Mouse (Mus musculus) heart, adult 11 months (tissue): Measurements from ENCODE around the gene Ergic1.

Source experiments
- DNase-seq: peaks from one replicate; pipeline ENCODE4 v3.0.0; 2022

The Ergic1 gene

DNA sequence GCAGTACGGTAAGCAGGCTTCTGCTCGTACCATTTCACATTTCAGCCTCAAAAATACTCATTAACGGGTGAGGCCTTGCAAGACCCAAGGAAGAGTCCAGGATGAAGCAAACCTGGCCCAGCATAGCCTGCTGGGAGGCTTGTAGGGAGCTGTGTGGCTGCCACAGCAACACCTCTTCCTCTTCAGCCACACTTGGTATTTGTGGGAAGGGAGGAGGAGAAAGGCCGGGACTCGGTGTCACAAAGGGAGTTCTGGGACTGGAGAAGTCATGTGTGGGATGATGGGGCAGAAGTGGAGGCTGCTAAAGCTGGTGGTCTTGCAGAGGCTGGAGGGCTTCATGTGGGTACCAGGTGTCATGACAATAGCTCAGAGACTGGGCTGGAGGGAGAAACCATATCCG is 40.2 kb downstream of the Ergic1 start:
- DNase-seq, result no peak

DNA sequence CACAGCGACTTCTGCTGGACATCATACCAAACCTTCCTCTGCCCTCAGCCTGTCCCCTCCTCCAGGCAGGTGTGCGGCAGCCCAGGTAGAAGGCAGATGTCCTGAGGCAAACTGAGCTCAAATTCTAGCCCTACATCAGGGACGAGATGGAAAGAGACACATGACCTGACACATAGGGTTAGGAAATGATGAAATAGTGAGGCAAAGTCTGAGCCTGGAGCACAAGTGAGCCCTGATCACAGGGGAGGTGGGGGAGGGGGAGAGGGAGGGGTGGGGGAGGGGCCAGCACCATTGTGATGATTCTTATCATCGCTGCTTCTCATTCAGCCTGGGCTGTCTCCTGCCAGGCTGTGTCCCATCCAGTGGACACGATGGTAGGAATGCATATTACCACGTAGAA is 40.6 kb downstream of the Ergic1 start:
- DNase-seq, result peak; percentile 91

- DNase-seq, result peak; percentile 98
Measured at GRCm38 (mm10) chr17:26602371-26602885, 41.1 kb downstream of the Ergic1 start.

GRCm38 (mm10) chr17:26603311-26603710 is 42.0 kb downstream of the Ergic1 start:
- DNase-seq, result no peak

- peak; percentile 95 for DNase-seq
Measured at GRCm38 (mm10) chr17:26605636-26606035, 44.3 kb downstream of the Ergic1 start.

DNA sequence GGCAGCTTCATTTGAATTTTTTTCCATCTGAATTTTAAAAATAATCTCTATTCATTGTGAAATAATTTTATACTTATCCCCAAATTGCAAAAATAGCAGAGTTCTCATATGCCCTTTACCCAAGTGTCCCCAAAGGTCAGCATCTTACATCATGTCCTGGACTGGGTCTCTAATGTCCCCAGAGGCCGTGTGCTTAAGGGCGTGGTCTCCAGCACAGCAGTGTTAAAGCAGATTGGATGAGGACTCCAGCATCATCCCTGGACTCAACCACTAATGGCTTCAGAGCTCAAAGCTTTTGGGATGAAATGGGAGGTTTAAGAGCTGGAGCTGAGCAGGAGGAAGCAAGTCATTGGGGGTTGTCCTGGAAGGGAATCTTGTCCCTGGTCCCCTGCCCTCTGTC is 45.2 kb downstream of the Ergic1 start:
- DNase-seq, result peak; percentile 98

- peak; percentile 88 for DNase-seq
Measured at GRCm38 (mm10) chr17:26608348-26608747, 47.1 kb downstream of the Ergic1 start.

DNA sequence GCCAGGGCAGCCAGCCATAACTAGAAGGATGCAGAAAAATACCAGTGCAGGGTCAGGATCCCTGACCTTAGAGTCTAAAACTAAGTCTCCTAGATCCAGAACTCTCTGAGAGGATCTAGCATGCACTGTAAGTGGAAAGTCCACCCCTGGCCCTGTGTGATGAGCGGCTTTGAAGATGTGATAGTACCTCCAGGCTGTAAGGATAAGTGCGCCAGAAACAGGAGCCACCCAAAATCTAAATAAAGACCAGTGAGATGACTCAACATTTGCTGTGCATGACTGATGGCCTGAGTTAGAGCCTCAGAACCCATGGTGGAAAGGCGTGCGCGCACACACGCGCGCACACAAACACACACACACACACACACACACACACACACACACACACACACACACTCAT is 47.6 kb downstream of the Ergic1 start:
- DNase-seq, result no peak

DNA sequence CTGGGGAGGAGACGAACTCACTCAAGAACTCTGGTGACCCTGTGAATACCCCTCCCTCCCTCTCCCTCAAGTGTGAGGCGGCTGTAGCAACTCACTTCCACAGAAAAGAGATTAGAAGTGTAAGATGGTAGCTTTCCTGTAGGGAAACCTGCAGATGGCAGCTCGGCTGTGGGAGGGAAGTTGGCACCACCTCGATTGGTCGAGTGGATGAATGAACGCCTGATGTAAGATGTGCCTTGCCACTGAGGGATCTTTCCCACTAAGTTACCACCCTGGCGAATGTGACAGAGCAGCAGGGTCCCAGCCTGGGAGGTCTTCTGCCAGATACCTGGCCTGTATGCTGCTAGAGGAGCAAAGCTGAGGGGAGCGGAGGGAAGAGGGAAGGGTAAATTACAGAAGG is 48.5 kb downstream of the Ergic1 start:
- no peak for DNase-seq

- peak; percentile 94 for DNase-seq
Measured at GRCm38 (mm10) chr17:26611328-26611727, 50.0 kb downstream of the Ergic1 start.

DNA sequence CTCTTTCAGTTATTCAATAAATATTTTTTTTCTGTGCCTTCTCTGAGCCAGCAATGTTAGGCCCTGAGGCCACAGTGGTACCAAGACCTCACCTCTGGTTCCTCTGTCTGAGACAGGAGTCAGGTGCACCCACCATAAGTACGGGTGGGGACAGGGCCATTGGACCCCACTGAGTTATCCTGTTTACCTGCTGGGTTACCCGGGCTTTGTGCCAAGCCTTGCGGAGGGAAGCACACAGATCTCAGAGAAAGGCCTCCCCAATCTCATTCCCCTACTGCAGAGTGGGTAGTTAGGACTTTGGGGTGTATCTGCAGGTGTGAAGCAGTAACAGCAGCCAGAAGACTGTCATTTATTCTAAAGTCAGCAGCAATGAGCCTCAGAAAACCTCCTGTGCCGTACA is 50.6 kb downstream of the Ergic1 start:
- no peak for DNase-seq

DNA sequence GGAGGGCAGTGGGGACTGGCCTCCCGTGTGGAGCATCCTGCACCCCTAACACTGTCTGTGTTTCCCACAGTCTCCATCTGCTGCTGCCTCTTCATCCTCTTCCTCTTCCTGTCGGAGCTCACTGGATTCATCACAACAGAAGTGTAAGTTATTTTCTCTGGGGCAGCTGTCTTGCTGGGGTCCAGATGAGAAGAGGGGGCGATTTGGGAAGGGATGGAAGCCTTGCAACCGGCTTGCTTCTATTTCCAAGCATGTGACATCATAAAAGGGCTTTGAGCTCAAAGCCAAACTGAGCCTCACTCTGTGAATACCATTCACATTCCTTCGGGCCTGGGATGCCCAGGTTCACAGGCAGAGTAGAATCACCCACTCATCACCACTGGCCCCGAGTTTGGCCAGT is 53.0 kb downstream of the Ergic1 start:
- no peak for DNase-seq

- DNase-seq, result no peak
Measured at GRCm38 (mm10) chr17:26614708-26615486, 53.6 kb downstream of the Ergic1 start.

DNA sequence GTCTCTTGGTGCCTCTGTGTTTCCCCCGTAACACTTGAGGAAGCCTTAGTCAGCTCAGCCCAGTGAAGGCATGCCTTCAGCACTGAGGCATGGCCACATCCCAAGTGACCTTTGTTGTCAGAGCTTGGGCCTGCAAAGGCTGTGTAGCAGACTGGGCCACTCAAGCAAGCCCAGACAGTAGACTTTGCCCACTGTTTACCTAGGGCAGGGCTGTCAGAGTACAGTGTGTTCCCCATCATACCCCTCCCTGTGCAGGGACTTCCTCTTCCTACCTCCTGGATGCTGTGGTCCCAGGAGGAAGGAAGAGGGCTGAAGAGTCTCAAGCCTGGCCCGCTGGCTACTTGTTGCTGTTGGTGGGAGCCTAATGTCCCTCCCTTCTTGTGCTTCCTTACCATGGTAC is 55.4 kb downstream of the Ergic1 start:
- peak; percentile 99 for DNase-seq

GRCm38 (mm10) chr17:26618498-26618897 is 57.2 kb downstream of the Ergic1 start:
- DNase-seq, result no peak

- no peak for DNase-seq
Measured at GRCm38 (mm10) chr17:26619577-26619976, 58.3 kb downstream of the Ergic1 start.

- no peak for DNase-seq
Measured at GRCm38 (mm10) chr17:26620292-26620691, 59.0 kb downstream of the Ergic1 start.

GRCm38 (mm10) chr17:26620786-26621766 is 59.8 kb downstream of the Ergic1 start:
- DNase-seq, result peak; percentile 99

DNA sequence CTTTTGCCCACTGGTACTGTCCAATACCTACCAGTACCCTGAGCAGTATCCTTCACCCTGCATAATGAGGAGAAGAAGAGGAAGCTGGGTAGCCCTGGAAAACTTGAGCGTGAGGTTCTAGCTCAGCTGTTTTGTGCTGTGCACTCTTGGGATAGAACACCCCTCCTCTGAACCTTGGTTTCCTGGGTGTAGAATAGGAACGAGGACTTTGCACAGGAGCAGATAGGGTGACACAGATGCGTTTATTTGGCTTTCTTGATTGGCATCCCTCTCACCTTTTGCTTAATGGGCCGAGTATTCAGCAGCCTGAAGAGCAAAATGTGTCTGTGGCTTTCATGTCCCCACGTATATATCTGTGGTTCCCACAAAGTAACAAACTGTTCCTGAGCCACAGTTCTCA is 60.6 kb downstream of the Ergic1 start:
- DNase-seq, result no peak

GRCm38 (mm10) chr17:26623991-26624390 is 62.7 kb downstream of the Ergic1 start:
- no peak for DNase-seq

DNA sequence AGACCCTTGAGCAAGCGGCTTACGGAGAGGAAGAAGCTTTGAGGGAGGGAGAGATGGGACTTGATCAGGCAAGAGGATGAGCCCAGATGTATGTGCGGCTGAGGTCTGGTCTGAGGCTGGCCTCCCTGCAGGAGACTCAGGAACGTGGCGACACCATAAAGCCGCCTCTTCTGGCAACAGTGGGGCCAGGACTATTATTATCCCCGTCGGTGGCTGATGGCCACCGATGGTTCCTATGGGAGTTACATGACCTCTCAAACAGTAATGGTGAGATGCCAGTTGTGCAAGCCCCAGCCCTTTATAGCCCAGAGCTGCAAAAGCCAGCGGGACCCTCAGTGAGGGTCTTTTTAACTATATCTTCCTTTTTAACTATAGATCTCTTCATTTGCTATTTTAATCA is 63.7 kb downstream of the Ergic1 start:
- DNase-seq, result peak; percentile 95

DNA sequence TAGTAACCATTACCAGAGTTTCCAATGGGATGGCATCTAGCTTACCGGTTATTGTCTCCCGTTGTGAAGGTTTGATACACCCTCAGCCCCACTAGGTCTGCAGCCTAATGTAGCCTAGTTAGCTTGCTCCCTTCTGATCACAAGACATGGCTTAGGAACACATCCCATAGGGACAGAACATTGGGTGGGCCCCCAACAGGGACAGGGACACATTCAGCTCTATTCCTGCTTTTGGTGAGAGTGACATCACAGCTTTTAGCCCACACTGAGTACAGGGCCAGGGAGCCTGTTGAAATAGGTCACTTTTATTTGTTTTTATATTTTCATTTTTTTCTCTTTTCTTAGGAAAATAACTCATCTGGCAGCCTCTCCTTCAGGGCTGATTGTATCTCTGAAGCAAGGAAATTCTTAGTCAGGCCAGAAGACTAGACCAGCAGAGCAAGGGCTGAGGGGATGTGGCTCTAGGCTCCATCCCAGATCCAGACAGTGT is 64.3 kb downstream of the Ergic1 start:
- DNase-seq, result peak; percentile 91

- no peak for DNase-seq
Measured at GRCm38 (mm10) chr17:26628479-26628878, 67.2 kb downstream of the Ergic1 start.
